Mouse (Mus musculus) induced T-regulatory cell, adult 2 months (primary cell): Measurements from ENCODE around the gene Dbndd2.
A peak's percentile ranks its signal among the peaks of the same experiment; 100 is the strongest.

Experiments used
- DNase-seq: peaks from one replicate; pipeline ENCODE4 v3.0.0-alpha.2; 2012; ENCODE audit warnings: low read depth

Dbndd2 gene

GRCm38 (mm10) chr2:164453887-164454500, 31.9 kb upstream of the Dbndd2 start:
- no peak for DNase-seq

GRCm38 (mm10) chr2:164454846-164455245, 31.1 kb upstream of the Dbndd2 start:
- no peak for DNase-seq

GRCm38 (mm10) chr2:164455421-164456190, 30.3 kb upstream of the Dbndd2 start:
- no peak for DNase-seq

GRCm38 (mm10) chr2:164456413-164456812, 29.5 kb upstream of the Dbndd2 start:
- no peak for DNase-seq

GRCm38 (mm10) chr2:164456864-164457300, 29.0 kb upstream of the Dbndd2 start, which contains the start of gene Sys1:
Gene Sys1, plus strand, starts transcription at chr2:164456964.
- peak; percentile 81 for DNase-seq

- DNase-seq: peak; percentile 35
Observed at GRCm38 (mm10) chr2:164457942-164458341, 28.0 kb upstream of the Dbndd2 start.

- DNase-seq: no peak
Observed at GRCm38 (mm10) chr2:164458535-164458934, 27.4 kb upstream of the Dbndd2 start.

GRCm38 (mm10) chr2:164460745-164461551, 25.0 kb upstream of the Dbndd2 start, which contains the start of gene Gm20458:
Gene Gm20458, plus strand, starts transcription at chr2:164460967.
- DNase-seq: peak; percentile 98

- no peak for DNase-seq
Observed at GRCm38 (mm10) chr2:164465161-164465560, 20.7 kb upstream of the Dbndd2 start.

GRCm38 (mm10) chr2:164466787-164467186, 19.1 kb upstream of the Dbndd2 start:
- DNase-seq: no peak

- DNase-seq: peak; percentile 84
Observed at GRCm38 (mm10) chr2:164470254-164470653, 15.7 kb upstream of the Dbndd2 start.

GRCm38 (mm10) chr2:164473624-164474023, 12.3 kb upstream of the Dbndd2 start, which contains the start of gene Trp53tg5:
Gene Trp53tg5, minus strand, starts transcription at chr2:164473724.
- DNase-seq: no peak

GRCm38 (mm10) chr2:164486258-164487114, 580 bp downstream of the Dbndd2 start:
- DNase-seq: peak; percentile 55

- DNase-seq: peak; percentile 16
Observed at GRCm38 (mm10) chr2:164487115-164487527, 1.2 kb downstream of the Dbndd2 start.

GRCm38 (mm10) chr2:164487812-164488211, 1.9 kb downstream of the Dbndd2 start:
- no peak for DNase-seq

GRCm38 (mm10) chr2:164494126-164494525, 8.2 kb downstream of the Dbndd2 start:
- no peak for DNase-seq

GRCm38 (mm10) chr2:164496331-164496730, 10.4 kb downstream of the Dbndd2 start:
- DNase-seq: peak; percentile 25

GRCm38 (mm10) chr2:164496847-164497690, 11.2 kb downstream of the Dbndd2 start, which contains the start of gene Pigt:
Gene Pigt, plus strand, starts transcription at chr2:164497520.
- DNase-seq: peak; percentile 92

GRCm38 (mm10) chr2:164497691-164498268, 11.9 kb downstream of the Dbndd2 start:
- DNase-seq: no peak

- no peak for DNase-seq
Observed at GRCm38 (mm10) chr2:164499317-164499716, 13.4 kb downstream of the Dbndd2 start.
